Mouse (Mus musculus) ES-Bruce4 (cell line): ENCODE measurements around the gene E130114P18Rik. TPM values are rescaled to one million over a fixed set of nuclear protein-coding genes. Genes with fewer than 3 reads are reported as not detected.

Experiments used
- H3K27ac ChIP-seq: 2 replicates; pipeline ENCODE4 v1.5.1; 2012; ENCODE audit warnings: low read length, inconsistent platforms; ENCODE audit not compliant: insufficient read depth
- H3K27me3 ChIP-seq: 2 replicates; pipeline ENCODE4 v1.6.1; 2012; ENCODE audit warnings: mild to moderate bottlenecking, low read length, inconsistent platforms; ENCODE audit not compliant: control insufficient read depth, poor library complexity, insufficient read depth, severe bottlenecking
- H3K36me3 ChIP-seq: 2 replicates; pipeline ENCODE4 v1.6.1; 2012; ENCODE audit warnings: inconsistent platforms, mild to moderate bottlenecking, low read length, moderate library complexity; ENCODE audit not compliant: control insufficient read depth, poor library complexity, insufficient read depth, severe bottlenecking
- H3K4me1 ChIP-seq: one replicate; pipeline ENCODE4 v1.8.1; 2011; ENCODE audit warnings: low read length; ENCODE audit not compliant: control insufficient read depth, insufficient read depth
- H3K4me3 ChIP-seq: 2 replicates; pipeline ENCODE4 v1.5.1; 2011; ENCODE audit warnings: low read depth, mild to moderate bottlenecking, low read length
- H3K9ac ChIP-seq: 2 replicates; pipeline ENCODE4 v1.6.1; 2012; ENCODE audit warnings: low read depth, mild to moderate bottlenecking, inconsistent platforms; ENCODE audit not compliant: poor library complexity, severe bottlenecking
- H3K9me3 ChIP-seq: replicated peaks from 2 replicates; pipeline ENCODE4 v1.6.1; 2012; ENCODE audit warnings: mild to moderate bottlenecking, low read length, inconsistent platforms; ENCODE audit not compliant: control insufficient read depth, poor library complexity, insufficient read depth, severe bottlenecking
- CTCF ChIP-seq: IDR thresholded peaks from one replicate; pipeline ENCODE4 v1.8.1; 2011; ENCODE audit warnings: low read depth, low read length
- EP300 ChIP-seq: IDR thresholded peaks from 2 replicates; pipeline ENCODE4 v1.6.1; 2011; ENCODE audit warnings: low read depth, low read length; ENCODE audit not compliant: insufficient read depth
- POLR2A ChIP-seq: IDR thresholded peaks from one replicate; pipeline ENCODE4 v1.8.1; 2011; ENCODE audit warnings: low read length; ENCODE audit not compliant: insufficient read depth
- polyA plus RNA-seq: library from polyadenylated mRNA; stranded (reverse); fragments of >200 nt; gene quantifications from 2 replicates; pipeline ENCODE4 v1.2.4, GENCODE M21; 2011; ENCODE audit warnings: low read depth; ENCODE audit not compliant: missing spikeins, insufficient read depth, insufficient read length

Gene E130114P18Rik
- polyA plus RNA-seq, 1 experiment, result not detected

DNA sequence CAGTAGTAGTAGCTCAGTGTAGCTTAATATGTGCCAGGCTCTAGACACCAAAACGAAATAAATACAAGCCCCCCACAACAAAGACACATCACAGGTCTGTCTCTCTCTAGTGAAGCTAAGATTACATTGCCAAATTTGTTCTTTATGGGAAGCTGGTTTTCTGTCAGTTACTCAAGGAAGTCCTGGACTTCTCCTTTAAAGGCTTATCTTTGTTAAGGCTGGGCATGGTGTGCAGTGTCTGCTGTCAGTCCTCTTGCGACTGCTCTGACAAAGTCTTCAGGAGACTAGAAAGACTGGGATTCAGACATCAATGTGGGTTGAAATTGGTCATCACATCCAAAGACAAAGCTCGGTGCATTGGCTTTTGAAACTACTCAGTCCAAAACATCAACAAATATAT, 31.0 kb upstream of the E130114P18Rik start:
- TF ChIP-seq POLR2A (no peak), CTCF (no peak), EP300 (no peak)
- no peaks in the 10 kb centered on the region for H3K4me1 ChIP-seq
- no peak overlapping the region for H3K4me3 ChIP-seq
- H3K9ac ChIP-seq, result no peak overlapping the region
- no peaks in the 10 kb centered on the region for H3K27me3 ChIP-seq
- H3K9me3 ChIP-seq, result no peaks in the 10 kb centered on the region
- H3K27ac ChIP-seq, result no peak overlapping the region
- H3K36me3 ChIP-seq, result no peaks in the 10 kb centered on the region

DNA sequence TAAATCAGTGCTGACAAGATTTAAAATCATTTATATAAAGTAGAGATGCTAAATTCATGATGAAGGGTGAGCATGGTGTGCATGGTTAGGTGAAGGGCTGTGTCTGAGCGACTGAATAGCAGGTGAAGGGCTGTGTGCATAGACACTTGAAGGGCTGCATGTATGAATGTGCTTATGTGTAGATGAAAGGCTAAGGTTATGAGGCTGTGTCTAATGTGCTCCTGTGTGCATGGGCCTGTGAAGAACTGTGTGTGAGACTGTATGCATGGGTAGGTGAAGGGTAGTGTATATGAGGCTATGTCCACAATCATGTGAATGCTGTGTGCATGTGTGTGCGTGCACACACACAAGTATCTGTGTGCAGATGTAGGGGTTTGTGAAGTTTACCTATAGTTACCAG, 29.0 kb upstream of the E130114P18Rik start:
- Histone ChIP-seq H3K36me3 (no peaks in the 10 kb centered on the region), H3K9me3 (no peaks in the 10 kb centered on the region), H3K4me1 (no peaks in the 10 kb centered on the region), H3K4me3 (no peak overlapping the region), H3K27ac (no peak overlapping the region), H3K9ac (no peak overlapping the region), H3K27me3 (no peaks in the 10 kb centered on the region)
- TF ChIP-seq EP300, result no peak
- no peak for TF ChIP-seq CTCF
- TF ChIP-seq POLR2A, result no peak

DNA sequence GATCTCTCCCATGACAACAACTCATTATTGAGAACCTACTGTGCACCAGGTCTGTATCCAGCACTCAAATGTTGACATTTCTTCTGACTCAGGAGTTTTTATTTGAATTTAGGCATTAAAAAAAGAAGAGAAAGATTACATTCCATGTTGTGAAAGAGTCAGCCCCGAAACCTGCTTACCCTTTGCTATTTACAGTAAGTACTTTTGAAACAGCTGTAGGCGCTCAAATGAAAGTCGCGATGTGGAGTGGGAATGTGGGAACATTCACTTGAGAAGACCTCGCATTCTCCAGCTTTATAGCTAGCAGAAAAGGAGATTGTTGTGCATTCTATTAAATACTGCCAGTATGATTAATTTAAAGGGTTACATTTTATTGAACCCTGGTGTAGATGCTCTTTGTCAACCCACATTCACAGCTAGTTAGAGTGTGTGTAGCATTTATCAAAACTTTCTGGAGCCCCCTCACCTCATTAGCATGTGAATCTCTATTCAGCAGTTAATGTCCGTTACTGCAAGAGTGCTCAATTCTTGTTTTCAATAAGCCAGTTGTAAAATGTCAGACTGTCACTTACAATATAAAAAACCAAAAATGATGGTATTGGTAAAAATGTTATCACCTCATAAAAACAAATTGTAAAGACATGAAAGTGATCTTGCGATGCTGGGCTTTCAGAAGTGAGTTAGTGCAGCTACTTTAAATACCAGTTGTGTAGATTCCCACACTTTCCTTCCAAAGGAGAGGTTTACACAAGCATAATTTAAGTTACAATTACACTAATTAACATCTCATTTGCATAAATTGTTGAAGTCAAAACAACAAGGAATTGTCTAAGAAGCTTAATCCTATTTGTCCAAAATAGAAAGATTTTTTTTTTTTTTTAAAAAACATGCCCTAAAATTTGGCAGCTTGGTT, 28.3 kb upstream of the E130114P18Rik start:
- TF ChIP-seq POLR2A (no peak), EP300 (no peak), CTCF (no peak)
- H3K36me3 ChIP-seq, result no peaks in the 10 kb centered on the region
- no peaks in the 10 kb centered on the region for H3K9me3 ChIP-seq
- no peak overlapping the region for H3K9ac ChIP-seq
- H3K27ac ChIP-seq, result no peak overlapping the region
- no peak overlapping the region for H3K4me3 ChIP-seq
- H3K4me1 ChIP-seq, result no peaks in the 10 kb centered on the region
- no peaks in the 10 kb centered on the region for H3K27me3 ChIP-seq

DNA sequence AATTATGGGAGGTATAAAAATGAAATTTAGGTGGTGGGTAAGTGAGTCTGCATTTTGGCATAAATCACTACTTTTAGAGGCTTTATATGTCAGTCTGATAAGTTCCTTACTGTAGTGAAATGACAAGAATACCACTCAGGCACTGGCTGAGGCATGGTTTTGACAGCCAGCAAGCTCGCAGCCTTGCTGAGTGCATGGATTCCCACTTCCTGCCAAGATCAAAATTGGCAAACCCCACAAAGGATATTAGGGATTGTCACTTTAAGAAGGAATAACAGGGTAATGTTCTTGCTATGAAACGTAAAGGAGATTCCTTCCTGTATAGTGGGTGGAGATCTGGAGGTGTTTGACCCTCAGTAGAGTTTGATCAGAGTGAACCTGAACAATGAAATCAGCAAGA, 27.4 kb upstream of the E130114P18Rik start:
- no peak overlapping the region for H3K4me3 ChIP-seq
- H3K36me3 ChIP-seq, result no peaks in the 10 kb centered on the region
- TF ChIP-seq EP300 (no peak), CTCF (no peak), POLR2A (no peak)
- no peaks in the 10 kb centered on the region for H3K9me3 ChIP-seq
- H3K9ac ChIP-seq, result no peak overlapping the region
- no peaks in the 10 kb centered on the region for H3K4me1 ChIP-seq
- H3K27me3 ChIP-seq, result no peaks in the 10 kb centered on the region
- no peak overlapping the region for H3K27ac ChIP-seq

DNA sequence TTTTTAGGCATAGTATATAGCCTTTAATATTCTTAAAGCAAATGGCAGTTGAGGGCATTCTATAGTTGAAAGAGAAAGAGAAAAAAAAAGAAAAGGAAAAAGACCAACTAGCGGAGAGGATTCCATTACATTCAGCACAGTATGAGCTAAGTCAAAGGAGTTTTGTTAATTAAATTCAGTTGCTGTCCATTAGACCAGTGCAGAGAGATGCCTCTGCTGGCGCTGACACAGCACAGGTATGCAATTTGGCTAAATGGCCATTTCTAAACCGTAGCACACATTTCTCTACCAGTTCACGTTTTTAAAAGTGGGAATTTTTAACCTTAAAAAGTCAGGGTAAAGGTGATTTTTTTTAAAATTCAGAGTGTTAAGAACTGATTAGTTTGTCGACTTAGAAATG, 26.8 kb upstream of the E130114P18Rik start:
- Histone ChIP-seq H3K36me3 (no peaks in the 10 kb centered on the region), H3K9me3 (no peaks in the 10 kb centered on the region), H3K27ac (no peak overlapping the region), H3K4me1 (no peaks in the 10 kb centered on the region), H3K4me3 (no peak overlapping the region), H3K27me3 (no peaks in the 10 kb centered on the region), H3K9ac (no peak overlapping the region)
- TF ChIP-seq CTCF, result no peak
- no peak for TF ChIP-seq EP300

DNA sequence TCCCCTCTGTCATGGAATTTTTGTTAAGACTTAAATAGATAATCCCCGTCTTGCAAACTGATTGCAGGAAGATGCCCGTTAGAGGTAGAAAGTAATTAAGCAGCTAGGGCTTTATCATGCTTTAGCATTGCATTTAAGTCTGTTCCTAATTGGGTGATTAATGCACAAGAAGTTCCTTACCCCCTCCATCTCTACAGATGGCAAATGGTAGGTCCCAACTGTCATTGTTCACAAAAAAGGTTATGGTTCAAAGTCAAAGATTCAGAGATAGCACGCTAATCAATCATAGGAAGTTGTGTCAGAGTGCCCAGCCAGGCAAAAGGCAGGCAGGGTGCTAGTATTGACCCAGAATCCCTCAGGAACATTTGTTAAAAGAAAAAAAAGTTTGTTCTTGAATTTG, 25.9 kb upstream of the E130114P18Rik start:
- no peak overlapping the region for H3K27ac ChIP-seq
- H3K27me3 ChIP-seq, result no peaks in the 10 kb centered on the region
- no peak for TF ChIP-seq CTCF
- no peak for TF ChIP-seq EP300
- TF ChIP-seq POLR2A, result no peak
- H3K4me3 ChIP-seq, result no peak overlapping the region
- H3K9me3 ChIP-seq, result no peaks in the 10 kb centered on the region
- H3K4me1 ChIP-seq, result no peaks in the 10 kb centered on the region
- no peaks in the 10 kb centered on the region for H3K36me3 ChIP-seq
- H3K9ac ChIP-seq, result no peak overlapping the region
